Mouse (Mus musculus): ENCODE measurements around the gene Cdk5r2. TPM values are rescaled to one million over a fixed set of nuclear protein-coding genes. Genes with fewer than 3 reads are reported as not detected.
A peak's percentile ranks its signal among the peaks of the same experiment; 100 is the strongest.

Gene Cdk5r2
- polyA plus RNA-seq, 1 experiment, result not detected

DNA sequence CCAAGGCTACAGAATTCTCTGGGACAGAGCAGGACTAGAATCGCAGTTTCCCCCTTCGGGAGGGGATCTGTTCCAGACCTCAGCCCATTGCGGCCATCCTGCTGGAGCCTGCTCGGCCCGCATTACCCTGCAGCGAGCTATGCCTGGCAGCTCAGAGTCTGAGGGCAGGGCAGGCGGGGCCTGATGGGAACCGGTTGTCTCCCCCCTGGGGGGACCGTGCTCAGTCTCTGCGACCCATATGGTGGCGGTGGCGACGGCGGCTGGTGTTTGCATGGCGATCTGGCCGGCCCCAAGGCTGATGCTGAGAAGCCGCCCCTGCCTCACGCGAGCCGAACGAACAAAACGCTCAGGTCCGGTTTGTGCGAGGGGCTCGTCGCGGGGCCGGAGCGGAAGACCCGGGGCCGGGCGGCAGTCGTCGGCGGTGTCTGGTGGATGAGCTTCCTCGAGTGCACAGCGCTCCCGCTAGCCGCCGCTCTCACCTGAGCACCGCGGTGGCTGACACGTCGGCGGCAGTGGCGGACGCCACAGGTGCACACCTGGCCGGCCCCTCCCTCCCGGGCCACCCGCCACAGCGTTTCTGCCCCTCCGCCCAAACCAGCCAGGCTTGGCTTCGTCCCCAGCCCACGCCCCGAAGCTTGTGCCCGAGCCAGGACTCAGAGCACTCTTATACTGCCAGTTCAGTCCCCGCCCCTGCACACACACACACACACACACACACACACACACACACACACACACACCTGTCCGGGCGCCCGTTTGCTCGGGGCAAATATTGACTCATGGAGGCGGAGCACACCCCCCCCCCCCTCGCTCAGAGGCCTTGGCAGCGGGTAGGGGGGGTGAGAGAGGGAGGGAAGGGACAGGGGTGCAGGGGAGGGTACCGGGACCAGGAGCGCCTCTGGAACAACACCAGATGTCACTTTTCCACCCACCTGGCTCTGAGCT lies 45.9 kb downstream of the Cdk5r2 start:
- Histone ChIP-seq H3K4me3 (ENCODE audit: extremely low read depth, insufficient read depth, insufficient read length) (no peak overlapping the region), H3K4me1 (ENCODE audit: control insufficient read depth, insufficient read depth, insufficient read length) (peaks cover 7% of the 10 kb centered on the region; the same call in 1 of the 2 replicates), H3K27ac (ENCODE audit: insufficient read depth, low read length) (no peak overlapping the region), H3K27me3 (ENCODE audit: control insufficient read depth, insufficient read depth, low read length) (peaks cover 14% of the 10 kb centered on the region), H3K36me3 (ENCODE audit: control insufficient read depth, insufficient read depth, low read length) (no peaks in the 10 kb centered on the region)
- no peak for DNase-seq (ENCODE audit: low read depth in 1 of 2, low spot score in 2 of 2)
- 4% methylated on average over 55 of the region's 66 CpGs for WGBS
- TF ChIP-seq POLR2A (IDR thresholded peaks at IDR 0.05; ENCODE audit: low read depth, low read length), result no peak
- TF ChIP-seq CTCF (IDR thresholded peaks at IDR 0.05; ENCODE audit: extremely low read depth, insufficient read depth, insufficient read length, insufficient replicate concordance), result no peak

DNA sequence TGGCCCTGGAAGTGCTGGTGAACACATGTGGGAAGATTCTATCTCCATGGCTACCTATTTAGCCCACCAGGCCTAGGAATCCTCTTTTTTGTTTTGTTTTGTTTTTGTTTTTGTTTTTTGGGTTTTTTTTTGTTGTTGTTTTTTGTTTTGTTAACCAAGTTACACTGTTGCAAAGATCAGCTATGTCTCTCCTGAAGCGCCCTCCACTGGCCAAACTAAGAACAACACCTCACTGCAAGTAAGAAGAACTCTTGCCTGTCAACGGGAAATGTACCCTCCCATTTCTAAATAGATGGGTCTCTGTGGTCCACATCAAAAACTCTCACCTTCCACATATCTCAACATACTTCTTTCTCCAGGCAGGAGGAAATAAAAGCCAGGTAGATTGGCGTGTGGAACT lies 47.0 kb downstream of the Cdk5r2 start:
- DNase-seq (ENCODE audit: low read depth in 1 of 2, low spot score in 2 of 2), result peak in 1 of 2 experiments; percentile 8
- WGBS, result 3% methylated on average over 3 of the region's 3 CpGs
- Histone ChIP-seq H3K4me3 (ENCODE audit: extremely low read depth, insufficient read depth, insufficient read length) (no peak overlapping the region), H3K27me3 (ENCODE audit: control insufficient read depth, insufficient read depth, low read length) (peaks cover 14% of the 10 kb centered on the region), H3K36me3 (ENCODE audit: control insufficient read depth, insufficient read depth, low read length) (no peaks in the 10 kb centered on the region), H3K27ac (ENCODE audit: insufficient read depth, low read length) (no peak overlapping the region), H3K4me1 (ENCODE audit: control insufficient read depth, insufficient read depth, insufficient read length) (peaks cover 7% of the 10 kb centered on the region; the same call in 1 of the 2 replicates)
- TF ChIP-seq CTCF (IDR thresholded peaks at IDR 0.05; ENCODE audit: extremely low read depth, insufficient read depth, insufficient read length, insufficient replicate concordance) (no peak), POLR2A (IDR thresholded peaks at IDR 0.05; ENCODE audit: low read depth, low read length) (no peak)

DNA sequence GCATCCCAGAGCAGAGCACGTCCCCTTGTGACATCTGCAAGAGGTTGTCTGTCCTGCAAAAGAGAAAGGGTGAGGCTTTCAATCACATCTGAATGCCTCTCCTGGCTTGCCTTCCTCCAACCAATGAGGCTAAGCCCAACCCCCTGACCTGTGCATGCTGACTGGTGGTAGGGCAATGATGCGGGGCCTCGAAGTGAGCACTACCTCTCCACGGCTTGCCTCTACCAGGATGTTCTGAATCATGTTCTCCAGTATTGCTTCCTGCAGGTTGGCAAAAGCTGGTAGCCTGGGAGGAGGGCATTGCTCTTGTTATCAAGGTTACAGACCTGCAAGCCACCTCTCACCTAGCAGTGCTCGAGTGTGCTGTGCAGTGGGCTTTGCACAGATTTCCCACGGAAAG lies 47.5 kb downstream of the Cdk5r2 start:
- 13% methylated on average over 6 of the region's 6 CpGs for WGBS
- Histone ChIP-seq H3K27ac (ENCODE audit: insufficient read depth, low read length) (no peak overlapping the region), H3K27me3 (ENCODE audit: control insufficient read depth, insufficient read depth, low read length) (peaks cover 14% of the 10 kb centered on the region), H3K4me3 (ENCODE audit: extremely low read depth, insufficient read depth, insufficient read length) (no peak overlapping the region), H3K36me3 (ENCODE audit: control insufficient read depth, insufficient read depth, low read length) (no peaks in the 10 kb centered on the region), H3K4me1 (ENCODE audit: control insufficient read depth, insufficient read depth, insufficient read length) (peaks cover 7% of the 10 kb centered on the region; the same call in 1 of the 2 replicates)
- no peak for DNase-seq (ENCODE audit: low read depth in 1 of 2, low spot score in 2 of 2)
- TF ChIP-seq CTCF (IDR thresholded peaks at IDR 0.05; ENCODE audit: extremely low read depth, insufficient read depth, insufficient read length, insufficient replicate concordance) (no peak), POLR2A (IDR thresholded peaks at IDR 0.05; ENCODE audit: low read depth, low read length) (no peak)

Other genes starting within 250 kb of the Cdk5r2 start
- gene Ttll4, start 193.2 kb upstream of the Cdk5r2 start, polyA plus RNA-seq (2012; rRNA removed), result 10.4 and 13.4 TPM in 2 replicates
- gene Cyp27a1, start 141.4 kb upstream of the Cdk5r2 start, polyA plus RNA-seq (2012; rRNA removed), result 23.2 and 25.0 TPM in 2 replicates
- 0.06 and 0.18 TPM in 2 replicates for gene Prkag3, start 105.7 kb upstream of the Cdk5r2 start, polyA plus RNA-seq (2012; rRNA removed)
- 1.9 and 2.0 TPM in 2 replicates for gene Wnt6, start 83.0 kb upstream of the Cdk5r2 start, polyA plus RNA-seq (2012; rRNA removed)
- 3.1 and 3.2 TPM in 2 replicates for gene Wnt10a, start 63.4 kb upstream of the Cdk5r2 start, polyA plus RNA-seq (2012; rRNA removed)
- 0.08 TPM in 1 of 2 replicates, not detected in the other for gene Fev, start 30.5 kb downstream of the Cdk5r2 start, polyA plus RNA-seq (2012; rRNA removed)
- not detected in 2 replicates for gene Cryba2, start 38.2 kb downstream of the Cdk5r2 start, polyA plus RNA-seq (2012; rRNA removed)
- gene Cfap65, start 80.7 kb downstream of the Cdk5r2 start, polyA plus RNA-seq (2012; rRNA removed), result not detected in 2 replicates
- 0.18 and 0.26 TPM in 2 replicates for gene Ihh, start 96.7 kb downstream of the Cdk5r2 start, polyA plus RNA-seq (2012; rRNA removed)